Mouse (Mus musculus): ENCODE measurements at regions not wholly inside any gene's neighbourhood (a gene's known extent, or its start where the extent isn't known, plus 50 kb on each side); places are given as distances from the start of the nearest gene placed in this dataset.
A peak's percentile ranks its signal among the peaks of the same experiment; 100 is the strongest.

DNA sequence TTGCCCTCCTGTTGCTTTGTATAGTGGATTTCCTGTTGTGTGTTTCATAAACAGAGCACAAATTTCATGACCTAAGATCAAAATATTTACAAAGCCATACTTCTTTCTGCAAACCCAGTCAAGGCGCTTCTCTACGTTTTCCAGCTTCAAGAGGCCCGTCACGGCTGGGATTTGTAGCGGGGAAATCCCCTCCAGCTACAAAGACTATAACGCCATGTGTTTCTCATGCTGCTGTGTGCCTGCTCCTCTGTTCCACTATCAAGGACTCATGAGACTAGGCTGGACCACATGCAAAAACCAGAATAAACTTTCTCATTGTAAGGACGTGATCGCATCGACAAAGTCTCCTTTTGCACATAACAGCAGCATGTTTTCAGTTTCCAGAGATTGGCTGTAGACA is 196.0 kb upstream of the Hnrnpa3 start:
- DNase-seq (ENCODE audit: low read depth, low spot score) (no peak), ATAC-seq (no peak)
- no peak for TF ChIP-seq CTCF (IDR thresholded peaks at IDR 0.05)
- in situ Hi-C loops (cut with MboI; ENCODE audit: low pct_unique_long_range_greater_than_20kb): no loop called here
- ChIA-PET CTCF (no interaction called here), POLR2A (no interaction called here)
- H3K27me3 ChIP-seq: peaks cover 5% of the 10 kb centered on the region

DNA sequence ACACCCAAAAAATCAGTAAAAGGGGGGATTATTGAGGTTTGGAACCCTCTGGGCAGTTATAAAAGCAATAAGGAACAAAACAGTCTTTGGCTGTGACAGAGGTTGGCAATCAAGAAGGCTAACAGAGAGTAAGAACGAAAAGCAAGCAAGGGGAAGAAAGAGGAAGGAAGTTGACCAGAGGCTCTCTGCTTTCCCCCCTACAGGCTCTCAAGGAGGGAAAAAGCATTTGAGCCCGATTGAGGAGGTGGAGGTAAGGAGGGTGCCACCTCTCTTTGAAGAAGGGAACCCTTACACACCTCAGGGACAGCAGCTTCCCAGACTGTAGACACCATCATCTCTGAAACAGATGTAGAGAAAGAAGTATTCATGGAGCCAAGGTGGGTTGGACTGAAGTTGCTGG is 194.6 kb upstream of the Hnrnpa3 start:
- in situ Hi-C loops (cut with MboI; ENCODE audit: low pct_unique_long_range_greater_than_20kb): no loop called here
- DNase-seq (ENCODE audit: low read depth, low spot score) (no peak), ATAC-seq (no peak)
- ChIA-PET CTCF (no interaction called here), POLR2A (no interaction called here)
- H3K27me3 ChIP-seq: peaks cover 5% of the 10 kb centered on the region
- TF ChIP-seq CTCF (IDR thresholded peaks at IDR 0.05): no peak

DNA sequence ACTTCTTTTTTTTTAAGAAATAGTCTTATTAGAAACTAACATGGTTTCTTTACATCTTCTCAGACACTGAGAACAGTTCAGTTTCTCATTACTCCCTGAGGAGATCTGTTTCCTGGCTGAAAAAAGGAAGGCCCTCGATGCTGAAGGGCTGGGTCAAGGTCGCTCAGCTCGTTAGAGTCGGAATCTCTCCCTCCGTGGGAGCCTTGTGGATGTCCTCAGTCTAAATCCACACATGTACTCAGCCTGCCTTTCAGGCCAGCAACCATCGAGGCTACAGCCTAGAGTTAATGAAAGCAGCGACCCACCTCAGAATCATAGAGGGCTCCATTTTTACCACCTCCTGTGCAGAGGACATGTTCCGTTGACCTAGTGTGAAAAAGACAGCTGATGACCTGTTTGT is 190.2 kb upstream of the Hnrnpa3 start:
- DNase-seq (ENCODE audit: low read depth, low spot score): no peak
- in situ Hi-C loops (cut with MboI; ENCODE audit: low pct_unique_long_range_greater_than_20kb): no loop called here
- ChIA-PET POLR2A (no interaction called here), CTCF (no interaction called here)
- TF ChIP-seq CTCF (IDR thresholded peaks at IDR 0.05): no peak
- no peaks in the 10 kb centered on the region for H3K27me3 ChIP-seq
- ATAC-seq: no peak

DNA sequence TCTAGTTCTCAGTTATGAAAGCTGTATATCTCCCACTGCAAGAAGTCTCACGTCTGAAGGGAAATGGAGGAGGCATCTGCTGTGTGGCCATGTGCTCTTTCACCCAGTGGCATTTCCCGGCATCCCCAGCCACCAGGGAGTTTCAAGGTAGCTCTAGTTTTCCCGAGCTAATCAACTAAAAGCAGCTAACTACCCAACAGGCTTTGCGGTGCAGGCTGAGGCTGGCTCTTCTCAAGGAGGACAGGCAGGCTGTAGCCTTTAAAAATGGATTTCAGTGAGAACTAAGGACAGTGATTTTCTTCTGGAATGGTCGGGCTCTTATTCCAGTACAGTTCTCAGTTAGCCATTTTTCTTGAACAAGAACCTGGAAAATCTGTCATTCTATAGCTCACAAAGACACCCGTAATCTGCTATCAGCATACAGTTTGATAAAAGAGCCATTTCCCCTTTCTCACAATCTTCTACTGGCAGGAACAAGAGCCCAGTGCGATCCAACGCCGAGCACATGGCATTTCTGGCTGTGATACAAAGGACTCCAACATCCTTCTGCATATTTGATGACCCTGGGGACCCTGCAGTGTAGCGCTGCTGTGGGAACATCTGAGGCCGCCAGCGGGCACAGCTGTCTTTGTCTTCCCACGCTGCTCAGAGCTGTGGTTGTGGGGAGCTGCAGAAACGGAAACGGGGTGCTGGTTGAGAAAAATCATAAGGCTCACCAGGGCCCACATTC is 188.9 kb upstream of the Hnrnpa3 start:
- in situ Hi-C loops (cut with MboI; ENCODE audit: low pct_unique_long_range_greater_than_20kb): no loop called here
- H3K27me3 ChIP-seq: no peaks in the 10 kb centered on the region
- CTCF ChIA-PET: no interaction called here
- POLR2A ChIA-PET: no interaction called here
- no peak for ATAC-seq
- no peak for TF ChIP-seq CTCF (IDR thresholded peaks at IDR 0.05)
- DNase-seq (ENCODE audit: low read depth, low spot score): no peak

DNA sequence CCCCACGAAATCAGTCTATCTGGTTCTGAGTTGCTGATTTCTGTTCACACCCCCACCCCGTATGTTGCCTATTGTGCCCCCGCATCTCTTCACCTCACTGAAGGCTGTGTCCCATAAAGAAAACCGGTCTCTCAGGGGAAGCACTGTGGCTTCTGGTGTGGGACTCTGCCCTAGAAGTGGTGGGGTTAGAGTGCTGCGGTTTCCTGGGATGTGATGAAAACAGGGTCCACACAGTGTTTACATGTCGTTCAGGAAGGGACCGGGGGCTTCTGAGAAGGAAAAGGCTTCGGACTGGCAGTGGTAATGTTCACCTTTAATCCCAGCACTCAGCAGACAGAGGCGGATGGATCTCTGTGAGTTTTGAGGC is 188.4 kb upstream of the Hnrnpa3 start:
- no peak for TF ChIP-seq CTCF (IDR thresholded peaks at IDR 0.05)
- ChIA-PET POLR2A (no interaction called here), CTCF (no interaction called here)
- no peaks in the 10 kb centered on the region for H3K27me3 ChIP-seq
- ATAC-seq (no peak), DNase-seq (ENCODE audit: low read depth, low spot score) (no peak)
- in situ Hi-C loops (cut with MboI; ENCODE audit: low pct_unique_long_range_greater_than_20kb): no loop called here

DNA sequence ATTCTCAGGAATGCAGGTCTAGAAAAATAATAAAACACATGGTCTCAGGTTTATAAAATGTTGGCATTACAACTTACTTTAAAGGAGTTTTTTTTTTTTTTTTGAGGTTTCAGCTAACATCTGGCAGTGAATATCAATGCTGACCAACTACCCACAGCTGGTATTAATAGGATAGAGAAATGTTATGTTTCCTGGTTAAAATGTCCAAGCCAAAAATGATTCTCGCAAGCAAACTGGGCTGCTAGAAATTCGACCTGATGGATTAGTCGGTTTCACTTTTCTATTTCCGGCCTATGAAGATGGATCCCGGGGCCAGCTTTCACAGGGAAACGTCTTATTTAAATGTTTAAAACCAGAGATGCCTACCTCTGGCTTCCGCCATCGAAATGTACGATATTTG is 186.6 kb upstream of the Hnrnpa3 start:
- ChIA-PET CTCF (no interaction called here), POLR2A (no interaction called here)
- in situ Hi-C loops (cut with MboI; ENCODE audit: low pct_unique_long_range_greater_than_20kb): no loop called here

DNA sequence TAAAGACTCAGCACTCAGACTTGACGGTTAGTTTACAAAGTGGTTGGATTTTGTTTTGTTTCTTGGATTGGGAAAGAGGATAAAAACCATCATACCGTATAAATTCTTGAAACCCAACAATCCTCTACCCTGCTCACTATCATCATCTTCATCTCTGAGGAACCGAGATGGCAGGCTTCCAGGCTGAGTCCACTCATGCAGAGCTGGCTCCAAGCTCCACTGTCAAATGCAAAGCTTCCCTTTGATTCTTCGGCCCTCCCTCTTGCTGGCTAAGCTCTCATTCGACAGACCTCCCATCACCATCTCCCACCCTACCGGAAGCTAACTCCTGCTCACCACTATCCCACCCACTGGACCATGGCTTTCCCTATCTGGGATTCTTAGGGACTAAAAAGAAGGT is 184.6 kb upstream of the Hnrnpa3 start:
- ATAC-seq (peak; percentile 78), DNase-seq (ENCODE audit: low read depth, low spot score) (peak; percentile 72)
- TF ChIP-seq CTCF (IDR thresholded peaks at IDR 0.05): no peak
- H3K27me3 ChIP-seq: no peaks in the 10 kb centered on the region
- ChIA-PET POLR2A (no interaction called here), CTCF (no interaction called here)
- in situ Hi-C loops (cut with MboI; ENCODE audit: low pct_unique_long_range_greater_than_20kb): no loop called here

More for the DNA sequence above, 186.6 kb upstream of the Hnrnpa3 start:
- ATAC-seq (no peak), DNase-seq (ENCODE audit: low read depth, low spot score) (no peak)
- no peak for TF ChIP-seq CTCF (IDR thresholded peaks at IDR 0.05)
- H3K27me3 ChIP-seq: no peaks in the 10 kb centered on the region

DNA sequence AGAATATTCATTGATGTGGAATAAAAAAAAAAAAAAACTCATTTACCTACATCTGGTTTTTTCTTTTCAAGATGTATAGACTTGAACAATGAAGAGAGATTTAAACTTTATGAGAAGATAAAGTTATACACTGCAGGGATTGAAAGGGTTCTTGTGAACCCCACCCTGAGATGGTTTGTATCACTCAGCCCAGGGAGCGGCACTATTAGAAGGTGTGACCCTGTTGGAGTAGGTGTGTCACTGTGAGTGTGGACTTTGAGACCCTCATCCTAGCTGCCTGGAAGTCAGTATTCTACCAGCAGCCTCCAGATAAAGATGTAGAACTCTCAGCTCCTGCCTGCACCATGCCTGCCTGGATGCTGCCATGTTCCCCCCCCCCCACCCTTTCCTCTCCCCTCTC is 182.7 kb upstream of the Hnrnpa3 start:
- in situ Hi-C loops (cut with MboI; ENCODE audit: low pct_unique_long_range_greater_than_20kb): no loop called here
- no peak for DNase-seq (ENCODE audit: low read depth, low spot score)
- ChIA-PET CTCF (no interaction called here), POLR2A (no interaction called here)
- ATAC-seq: no peak
- no peaks in the 10 kb centered on the region for H3K27me3 ChIP-seq
- no peak for TF ChIP-seq CTCF (IDR thresholded peaks at IDR 0.05)

DNA sequence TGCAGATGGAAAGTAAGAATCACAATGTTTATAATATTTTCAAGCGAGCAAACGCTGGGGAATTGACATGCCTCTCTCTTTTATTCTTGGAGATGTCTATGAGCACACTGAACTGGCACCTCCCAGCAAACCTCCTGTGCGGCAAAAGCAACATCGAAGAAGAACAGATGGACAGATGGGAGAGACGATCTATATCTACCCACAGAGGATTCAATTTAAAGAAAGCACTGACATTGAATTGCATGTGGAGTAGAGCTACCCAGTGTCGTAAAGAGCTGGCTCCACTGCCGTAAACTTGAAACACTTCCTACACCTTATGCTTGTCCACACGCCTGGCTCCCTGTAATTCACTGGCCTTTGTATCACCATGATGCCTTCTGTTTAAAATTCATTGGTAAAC is 182.0 kb upstream of the Hnrnpa3 start:
- ATAC-seq: no peak
- CTCF ChIA-PET: no interaction called here
- no peak for DNase-seq (ENCODE audit: low read depth, low spot score)
- no peak for TF ChIP-seq CTCF (IDR thresholded peaks at IDR 0.05)
- in situ Hi-C loops (cut with MboI; ENCODE audit: low pct_unique_long_range_greater_than_20kb): no loop called here
- POLR2A ChIA-PET: no interaction called here
- H3K27me3 ChIP-seq: no peaks in the 10 kb centered on the region

DNA sequence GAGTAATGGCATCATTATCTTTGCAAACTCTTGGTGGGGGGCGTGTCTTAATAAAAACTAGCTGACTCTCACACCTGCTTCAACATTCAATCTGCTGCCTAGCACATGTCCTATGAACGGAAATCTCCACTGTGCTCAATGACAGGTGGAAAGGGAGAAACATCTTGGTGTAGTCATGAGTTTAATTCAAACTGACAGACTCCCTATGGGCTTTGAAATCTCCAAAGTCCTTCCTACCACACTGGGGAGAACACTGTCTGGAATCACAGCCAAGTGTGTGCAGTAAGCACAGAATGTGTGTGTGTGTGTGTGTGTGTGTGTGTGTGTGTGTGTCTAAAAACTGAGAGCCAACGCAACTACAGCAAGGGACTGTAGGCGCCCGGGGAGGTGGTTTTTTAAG is 179.5 kb upstream of the Hnrnpa3 start:
- ChIA-PET POLR2A (no interaction called here), CTCF (no interaction called here)
- no peak for DNase-seq (ENCODE audit: low read depth, low spot score)
- H3K27me3 ChIP-seq: peaks cover 4% of the 10 kb centered on the region
- in situ Hi-C loops (cut with MboI; ENCODE audit: low pct_unique_long_range_greater_than_20kb): no loop called here
- no peak for ATAC-seq
- TF ChIP-seq CTCF (IDR thresholded peaks at IDR 0.05): no peak

DNA sequence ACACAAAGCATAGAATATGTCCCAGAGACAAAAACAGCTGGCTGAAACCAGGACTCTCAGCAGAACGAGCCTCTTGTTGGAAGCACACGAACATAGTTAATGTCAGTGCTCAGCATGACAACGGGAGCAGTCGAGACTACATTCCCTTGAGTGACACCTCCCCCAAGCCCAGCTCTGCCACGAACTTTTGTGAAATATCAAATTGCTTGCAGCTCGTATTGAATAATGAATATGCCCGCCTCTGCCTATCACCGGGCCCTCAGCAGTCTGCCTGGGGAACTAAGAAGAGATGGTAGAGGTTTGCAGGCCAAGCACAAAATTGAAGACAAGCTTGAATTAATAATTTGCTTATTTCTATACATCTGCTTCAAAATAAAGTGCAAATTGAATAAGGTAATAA is 177.2 kb upstream of the Hnrnpa3 start:
- no peak for TF ChIP-seq CTCF (IDR thresholded peaks at IDR 0.05)
- peaks cover 4% of the 10 kb centered on the region for H3K27me3 ChIP-seq
- DNase-seq (ENCODE audit: low read depth, low spot score) (no peak), ATAC-seq (no peak)
- in situ Hi-C loops (cut with MboI; ENCODE audit: low pct_unique_long_range_greater_than_20kb): no loop called here
- ChIA-PET CTCF (no interaction called here), POLR2A (interaction anchor here (0.5 kb wide), 1 partner anchor 149 kb away, joined by 3 read pairs; no protein-coding TSS in a partner anchor)

DNA sequence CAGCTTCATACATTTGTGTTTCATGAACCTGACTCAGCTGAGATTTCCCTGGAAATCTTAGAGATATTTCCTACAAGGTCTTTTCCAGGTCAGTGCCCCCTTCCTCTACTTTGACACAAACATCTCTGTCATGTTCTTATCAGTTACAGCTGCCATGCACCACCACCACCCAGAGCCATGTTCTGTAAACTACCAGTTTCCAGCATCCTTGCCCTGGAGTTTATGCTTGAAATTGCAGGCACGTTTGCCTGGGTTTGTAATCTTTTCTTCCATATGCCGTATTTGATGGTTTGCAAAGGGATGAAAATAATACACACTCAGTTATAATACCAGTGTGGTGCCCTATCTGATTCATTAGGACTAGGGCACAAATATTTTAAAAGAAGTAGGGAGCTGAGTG is 176.6 kb upstream of the Hnrnpa3 start:
- ATAC-seq (no peak), DNase-seq (ENCODE audit: low read depth, low spot score) (no peak)
- CTCF ChIA-PET: no interaction called here
- POLR2A ChIA-PET: no interaction called here
- in situ Hi-C loops (cut with MboI; ENCODE audit: low pct_unique_long_range_greater_than_20kb): no loop called here
- no peak for TF ChIP-seq CTCF (IDR thresholded peaks at IDR 0.05)
- peaks cover 4% of the 10 kb centered on the region for H3K27me3 ChIP-seq
